Mouse (Mus musculus) activated CD4-positive, CD25-positive, alpha-beta regulatory T cell (primary cell): ENCODE data around the gene Ctps2. TPM values are rescaled to one million over a fixed set of nuclear protein-coding genes. Genes with fewer than 3 reads are reported as not detected.

Experiments used
- polyA plus RNA-seq, 2 experiments: library from polyadenylated mRNA; unstranded; fragments of 100-300 nt; shearing (Covaris generic); gene quantifications; one replicate each; pipeline ENCODE4 v1.2.1; 2017

Gene Ctps2
- 100 to 1,000 TPM; 185 to 285 TPM for polyA plus RNA-seq

GRCm38 (mm10) chrX:162900938-162901337 is at the start of gene Ctps2:
TSS of gene Ctps2 (plus strand) at chrX:162901238.

DNA sequence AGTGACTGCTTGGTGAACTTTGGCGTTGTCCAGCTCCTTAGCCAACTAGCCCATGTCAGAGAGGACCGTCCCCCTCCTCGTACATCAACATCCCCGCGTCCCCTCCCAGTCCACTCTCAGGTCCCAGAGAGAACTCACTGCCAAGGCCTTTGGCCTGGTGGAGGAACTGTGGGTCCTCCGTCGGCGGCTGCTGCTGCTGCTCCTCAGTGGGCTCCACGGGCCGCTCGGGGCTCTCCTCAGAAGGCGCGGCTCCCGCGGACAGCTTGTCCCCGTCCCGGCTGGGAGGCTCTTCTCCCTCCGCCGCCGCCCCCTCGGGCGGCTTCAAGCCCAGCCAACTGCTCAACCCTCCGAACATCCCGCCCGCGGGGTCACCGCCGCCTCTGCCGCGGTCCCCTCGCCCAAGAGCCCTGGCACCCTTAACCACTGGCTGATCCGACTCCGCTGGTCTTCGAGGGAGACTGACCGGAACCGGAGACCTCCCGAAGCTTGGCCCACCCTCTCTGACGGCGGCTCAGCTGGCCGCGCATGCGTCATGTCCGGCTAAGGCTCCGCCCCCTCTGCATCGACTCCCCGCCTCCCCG is 13.0 kb upstream of the Ctps2 start, which contains the start of gene Syap1:
Gene Syap1, minus strand, starts transcription at position 517 of the 581 bp plus-strand sequence.

GRCm38 (mm10) chrX:162964383-162964782 is 63.3 kb downstream of the Ctps2 start, which contains the start of gene S100g:
TSS of gene S100g (minus strand) at chrX:162964599.

Other genes starting within 250 kb of the Ctps2 start
- gene Rbbp7, start 140.8 kb upstream of the Ctps2 start, polyA plus RNA-seq = 100 to 1,000 TPM; 232 to 349 TPM
- gene Txlng, start 71.8 kb upstream of the Ctps2 start, polyA plus RNA-seq = 10 to 100 TPM; 13.2 to 13.9 TPM
- 10 to 100 TPM; 35.8 to 55.4 TPM for gene Syap1, start 12.8 kb upstream of the Ctps2 start, polyA plus RNA-seq
- gene S100g, start 63.4 kb downstream of the Ctps2 start, polyA plus RNA-seq = under 1 TPM; 0.48 to 0.64 TPM